In genomic region chr15:97822545-97823228, GRCm38 (mm10) we compare ENCODE assay signal across 11 mouse cellular contexts. TPM values are rescaled to one million over a fixed set of nuclear protein-coding genes. Genes with fewer than 3 reads are reported as not detected.
DNase-seq lines count a peak whose midpoint lies in the region; ATAC-seq and TF ChIP-seq lines count a peak whose summit lies in the region.
"Had no signal": no experiment of that assay in that cellular context is flagged by ENCODE, and none has a peak within 500 bp of the region (broad histone marks: within the 10 kb centered on the region; RNA-seq: fewer than 3 reads in every experiment).

No protein-coding gene starts in this region.

- WGBS in heart, embryonic 13.5 days, result 42% methylated on average over 12 of the region's 12 CpGs
- 52% methylated on average over 12 of the region's 12 CpGs for WGBS in neural tube, embryonic 13.5 days
- WGBS in neural tube, embryonic 15.5 days, result 42% methylated on average over 11 of the region's 12 CpGs
- 43% methylated on average over 12 of the region's 12 CpGs for WGBS in intestine, postnatal 0 days
- WGBS in stomach, postnatal 0 days, result 42% methylated on average over 10 of the region's 12 CpGs

- TF ChIP-seq EP300 in stomach, postnatal 0 days (optimal IDR thresholded peaks at IDR 0.05), result no peak

- no peak overlapping the region for H3K4me2 ChIP-seq in heart, embryonic 13.5 days
- no peak overlapping the region for H3K4me2 ChIP-seq in neural tube, embryonic 13.5 days
- no peak overlapping the region for H3K4me2 ChIP-seq in neural tube, embryonic 15.5 days
- H3K4me2 ChIP-seq in intestine, postnatal 0 days (replicated peaks; ENCODE audit: low read depth), result no peak overlapping the region
- peak overlapping the region; percentile 12; the same call in 1 of the 2 replicates for H3K4me2 ChIP-seq in stomach, postnatal 0 days (replicated peaks; ENCODE audit: low read depth)
- H3K4me2 ChIP-seq: neural tube, embryonic 12.5 days; stomach, embryonic 15.5 days had no signal

- no peak for TF ChIP-seq CTCF in intestine, postnatal 0 days (IDR thresholded peaks at IDR 0.05; ENCODE audit: low read depth)
- peak; percentile 6; the same call in 1 of the 2 replicates for TF ChIP-seq CTCF in stomach, postnatal 0 days (IDR thresholded peaks at IDR 0.05; ENCODE audit: low read depth)

- H3K9me3 ChIP-seq in heart, embryonic 13.5 days, result no peaks in the 10 kb centered on the region
- no peaks in the 10 kb centered on the region for H3K9me3 ChIP-seq in neural tube, embryonic 13.5 days
- no peaks in the 10 kb centered on the region for H3K9me3 ChIP-seq in neural tube, embryonic 15.5 days (replicated peaks)
- H3K9me3 ChIP-seq in intestine, postnatal 0 days (ENCODE audit: control insufficient read depth), result no peaks in the 10 kb centered on the region
- H3K9me3 ChIP-seq in stomach, postnatal 0 days (ENCODE audit: control insufficient read depth, low read length), result no peaks in the 10 kb centered on the region
- H3K9me3 ChIP-seq: neural tube, embryonic 12.5 days; stomach, embryonic 15.5 days had no signal

- 0 out of 2 replicates have a peak overlapping the region, but pooled peaks have one; percentile 1 for H3K9ac ChIP-seq in heart, embryonic 13.5 days
- H3K9ac ChIP-seq in neural tube, embryonic 13.5 days, result peak overlapping the region; percentile 31; the same call in 1 of the 2 replicates
- no peak overlapping the region for H3K9ac ChIP-seq in neural tube, embryonic 15.5 days (replicated peaks)
- H3K9ac ChIP-seq in intestine, postnatal 0 days (ENCODE audit: low read depth, low read length), result no peak overlapping the region
- peak overlapping the region; percentile 18; the same call in 1 of the 2 replicates for H3K9ac ChIP-seq in stomach, postnatal 0 days (ENCODE audit: low read length)
- H3K9ac ChIP-seq: neural tube, embryonic 12.5 days; stomach, embryonic 15.5 days had no signal

- peaks cover 24% of the 10 kb centered on the region; the same call in 1 of the 2 replicates for H3K36me3 ChIP-seq in heart, embryonic 13.5 days
- H3K36me3 ChIP-seq in neural tube, embryonic 13.5 days, result 0 out of 2 replicates have a peak, but pooled peaks cover 3% of the 10 kb centered on the region
- no peaks in the 10 kb centered on the region for H3K36me3 ChIP-seq in neural tube, embryonic 15.5 days
- no peaks in the 10 kb centered on the region for H3K36me3 ChIP-seq in intestine, postnatal 0 days (ENCODE audit: control insufficient read depth, insufficient read depth)
- H3K36me3 ChIP-seq in stomach, postnatal 0 days (ENCODE audit: control insufficient read depth, insufficient read depth, low read length), result no peaks in the 10 kb centered on the region
- H3K36me3 ChIP-seq: stomach, embryonic 15.5 days had no signal

- no peak for DNase-seq in heart, postnatal 4 days
- no peak for DNase-seq in stomach, postnatal 0 days (ENCODE audit: low spot score)
- DNase-seq in thymus, postnatal 0 days (ENCODE audit: low spot score), result no peak
- DNase-seq: kidney, postnatal 10 days had no signal

- no peaks in the 10 kb centered on the region for H3K27me3 ChIP-seq in heart, embryonic 13.5 days (replicated peaks)
- H3K27me3 ChIP-seq in neural tube, embryonic 13.5 days, result no peaks in the 10 kb centered on the region
- no peaks in the 10 kb centered on the region for H3K27me3 ChIP-seq in neural tube, embryonic 15.5 days (replicated peaks)
- H3K27me3 ChIP-seq in intestine, postnatal 0 days (replicated peaks; ENCODE audit: control insufficient read depth, insufficient read depth, low read length), result no peaks in the 10 kb centered on the region
- H3K27me3 ChIP-seq in stomach, postnatal 0 days (ENCODE audit: control insufficient read depth, insufficient read depth, low read length), result no peaks in the 10 kb centered on the region
- H3K27me3 ChIP-seq: stomach, embryonic 15.5 days had no signal

- peak overlapping the region; percentile 84; the same call in 1 of the 2 replicates for H3K27ac ChIP-seq in heart, embryonic 13.5 days (replicated peaks)
- H3K27ac ChIP-seq in neural tube, embryonic 13.5 days (replicated peaks), result peak overlapping the region; percentile 38; the same call in 1 of the 2 replicates
- H3K27ac ChIP-seq in neural tube, embryonic 15.5 days (replicated peaks), result no peak overlapping the region
- 0 out of 2 replicates have a peak overlapping the region, but pooled peaks have one; percentile 3 for H3K27ac ChIP-seq in intestine, postnatal 0 days (ENCODE audit: low read depth, low read length)
- peak overlapping the region; percentile 24; the same call in 1 of the 2 replicates for H3K27ac ChIP-seq in stomach, postnatal 0 days (replicated peaks)
- H3K27ac ChIP-seq: neural tube, embryonic 12.5 days had no signal

- no peak for ATAC-seq in heart, embryonic 13.5 days (ENCODE audit: extremely low read depth, insufficient number of reproducible peaks, low FRiP score, low TSS enrichment)
- no peak for ATAC-seq in neural tube, embryonic 13.5 days (ENCODE audit: low read depth)
- no peak for ATAC-seq in neural tube, embryonic 15.5 days (ENCODE audit: low FRiP score)
- ATAC-seq in intestine, postnatal 0 days, result no peak
- ATAC-seq in stomach, postnatal 0 days (ENCODE audit: low FRiP score, low TSS enrichment), result no peak
- ATAC-seq in erythroblast, adult 5-6 weeks (replicated peaks; ENCODE audit: low FRiP score, poor library complexity, severe bottlenecking), result no peak

- H3K4me3 ChIP-seq in heart, embryonic 13.5 days, result no peak overlapping the region
- H3K4me3 ChIP-seq in neural tube, embryonic 13.5 days, result no peak overlapping the region
- no peak overlapping the region for H3K4me3 ChIP-seq in neural tube, embryonic 15.5 days (replicated peaks)
- no peak overlapping the region for H3K4me3 ChIP-seq in intestine, postnatal 0 days (ENCODE audit: low read depth, low read length)
- H3K4me3 ChIP-seq in stomach, postnatal 0 days (ENCODE audit: low read depth, low read length), result no peak overlapping the region
- H3K4me3 ChIP-seq: neural tube, embryonic 12.5 days; stomach, embryonic 15.5 days had no signal

- H3K4me1 ChIP-seq in heart, embryonic 13.5 days, result peaks cover 73% of the 10 kb centered on the region
- H3K4me1 ChIP-seq in neural tube, embryonic 13.5 days (replicated peaks), result peaks cover 81% of the 10 kb centered on the region
- peaks cover 75% of the 10 kb centered on the region for H3K4me1 ChIP-seq in neural tube, embryonic 15.5 days
- H3K4me1 ChIP-seq in intestine, postnatal 0 days (replicated peaks; ENCODE audit: control insufficient read depth, insufficient read depth, low read length), result no peaks in the 10 kb centered on the region
- H3K4me1 ChIP-seq in stomach, postnatal 0 days (replicated peaks; ENCODE audit: control insufficient read depth, insufficient read depth), result peaks cover 27% of the 10 kb centered on the region

RNA-seq across cellular contexts. Expression of gene Hdac7, which starts 21.6 kb away (rescaled TPM):
- 23.4 and 23.7 TPM in 2 replicates for polyA plus RNA-seq in heart, embryonic 13.5 days (2015; fragmentation: Nextera tagmentation; extraction: Ambion mirVana)
- 10 to 100 TPM; 51.6 to 52.0 TPM for total RNA-seq in heart, postnatal 4 days (2021)
- 24.9 and 26.1 TPM in 2 replicates for polyA plus RNA-seq in neural tube, embryonic 13.5 days (2015; fragmentation: Nextera tagmentation; extraction: Ambion mirVana)
- 26.5 and 32.1 TPM in 2 replicates for polyA plus RNA-seq in neural tube, embryonic 15.5 days (2015; fragmentation: Nextera tagmentation; extraction: Ambion mirVana)
- polyA plus RNA-seq in intestine, postnatal 0 days (2015; fragmentation: Nextera tagmentation; extraction: Ambion mirVana), result 7.8 and 9.2 TPM in 2 replicates
- 8.0 and 9.4 TPM in 2 replicates for polyA plus RNA-seq in stomach, postnatal 0 days (2015; fragmentation: Nextera tagmentation; extraction: Ambion mirVana)
- total RNA-seq in erythroblast, adult 5-6 weeks (2015; ENCODE audit: low replicate concordance), result 3.5 and 7.7 TPM in 2 replicates
- 1.1 and 3.8 TPM in 2 replicates for total RNA-seq in erythroblast, adult 5-6 weeks (2017; ENCODE audit: low replicate concordance)
- 111 and 122 TPM in 2 replicates for polyA plus RNA-seq in thymus, postnatal 0 days (2015; fragmentation: Nextera tagmentation; extraction: Ambion mirVana)

RNA-seq across cellular contexts. Expression of gene Slc48a1, which starts 44.4 kb away (rescaled TPM):
- 70.2 and 70.8 TPM in 2 replicates for polyA plus RNA-seq in heart, embryonic 13.5 days (2015; fragmentation: Nextera tagmentation; extraction: Ambion mirVana)
- 10 to 100 TPM; 58.7 to 59.2 TPM for total RNA-seq in heart, postnatal 4 days (2021)
- 54.5 and 66.0 TPM in 2 replicates for polyA plus RNA-seq in neural tube, embryonic 13.5 days (2015; fragmentation: Nextera tagmentation; extraction: Ambion mirVana)
- 99.0 and 101 TPM in 2 replicates for polyA plus RNA-seq in neural tube, embryonic 15.5 days (2015; fragmentation: Nextera tagmentation; extraction: Ambion mirVana)
- 23.1 and 24.3 TPM in 2 replicates for polyA plus RNA-seq in intestine, postnatal 0 days (2015; fragmentation: Nextera tagmentation; extraction: Ambion mirVana)
- polyA plus RNA-seq in stomach, postnatal 0 days (2015; fragmentation: Nextera tagmentation; extraction: Ambion mirVana), result 36.7 and 40.7 TPM in 2 replicates
- total RNA-seq in erythroblast, adult 5-6 weeks (2015; ENCODE audit: low replicate concordance), result 187 and 225 TPM in 2 replicates
- total RNA-seq in erythroblast, adult 5-6 weeks (2017; ENCODE audit: low replicate concordance), result 172 and 185 TPM in 2 replicates
- 44.5 and 48.3 TPM in 2 replicates for polyA plus RNA-seq in thymus, postnatal 0 days (2015; fragmentation: Nextera tagmentation; extraction: Ambion mirVana)

RNA-seq across cellular contexts. Expression of gene Rapgef3, which starts 54.9 kb away (rescaled TPM):
- 22.1 and 25.4 TPM in 2 replicates for polyA plus RNA-seq in heart, embryonic 13.5 days (2015; fragmentation: Nextera tagmentation; extraction: Ambion mirVana)
- 10 to 100 TPM; 32.7 to 33.4 TPM for total RNA-seq in heart, postnatal 4 days (2021)
- polyA plus RNA-seq in neural tube, embryonic 13.5 days (2015; fragmentation: Nextera tagmentation; extraction: Ambion mirVana), result 10.8 and 12.0 TPM in 2 replicates
- polyA plus RNA-seq in neural tube, embryonic 15.5 days (2015; fragmentation: Nextera tagmentation; extraction: Ambion mirVana), result 12.5 and 19.5 TPM in 2 replicates
- polyA plus RNA-seq in intestine, postnatal 0 days (2015; fragmentation: Nextera tagmentation; extraction: Ambion mirVana), result 2.7 and 3.5 TPM in 2 replicates
- 3.2 and 4.2 TPM in 2 replicates for polyA plus RNA-seq in stomach, postnatal 0 days (2015; fragmentation: Nextera tagmentation; extraction: Ambion mirVana)
- total RNA-seq in erythroblast, adult 5-6 weeks (2015; ENCODE audit: low replicate concordance), result not detected in 2 replicates
- 2.3 and 2.6 TPM in 2 replicates for total RNA-seq in erythroblast, adult 5-6 weeks (2017; ENCODE audit: low replicate concordance)
- polyA plus RNA-seq in thymus, postnatal 0 days (2015; fragmentation: Nextera tagmentation; extraction: Ambion mirVana), result 61.7 and 72.6 TPM in 2 replicates

Comparison
In these comparisons a context has a peak if more than half of its experiments do, and no peak if none do; other contexts are left out.
1. H3K9ac ChIP-seq: peak in heart, embryonic 13.5 days (single experiment), neural tube, embryonic 13.5 days (single experiment) and stomach, postnatal 0 days (single experiment); none in neural tube, embryonic 15.5 days (single experiment) and intestine, postnatal 0 days (single experiment).